26 mouse cellular contexts compared by ENCODE assay signal in the genomic region with DNA sequence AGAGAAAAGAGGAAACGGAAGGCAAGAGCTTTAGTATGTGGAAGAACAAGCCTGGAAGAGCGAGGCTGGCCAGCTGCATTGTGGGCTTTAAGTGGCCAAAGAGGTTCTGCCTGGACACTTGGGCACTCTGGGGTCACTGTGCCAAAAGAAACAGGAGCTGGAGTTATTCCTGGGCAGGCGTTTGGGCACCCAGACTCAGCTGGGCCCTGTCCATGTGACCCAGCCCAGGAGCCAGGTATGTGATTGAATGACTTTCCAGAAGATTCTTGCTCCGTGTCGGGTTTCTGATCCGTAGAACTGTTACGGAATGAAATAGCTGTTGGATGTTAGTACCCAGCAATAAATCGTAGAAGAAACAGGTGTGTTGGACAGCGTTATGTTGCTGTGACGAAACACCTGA. TPM values are rescaled to one million over a fixed set of nuclear protein-coding genes. Genes with fewer than 3 reads are reported as not detected.
DNase-seq lines count a peak whose midpoint lies in the region; ATAC-seq and TF ChIP-seq lines count a peak whose summit lies in the region.
"Had no signal": no experiment of that assay in that cellular context is flagged by ENCODE, and none has a peak within 500 bp of the region (broad histone marks: within the 10 kb centered on the region; RNA-seq: fewer than 3 reads in every experiment).

No protein-coding gene starts in this region.

- no peak for ATAC-seq in CD4-positive, CD25-positive, alpha-beta regulatory T cell, adult 4 months
- ATAC-seq in activated CD4-positive, CD25-positive, alpha-beta regulatory T cell, adult 4 months = no peak
- ATAC-seq: lung, postnatal 0 days had no signal

- TF ChIP-seq CTCF in kidney, adult 2 months (conservative IDR thresholded peaks at IDR 0.05; ENCODE audit: insufficient read depth, insufficient read length, low read depth, low read length) = no peak
- no peak for TF ChIP-seq CTCF in gastrocnemius, adult 2 months (IDR thresholded peaks at IDR 0.05)

- peak; percentile 12 for DNase-seq in kidney, adult 2 months
- DNase-seq in kidney, adult 18-20 months = no peak
- peak; percentile 91 for DNase-seq in gastrocnemius, adult 2 months
- peak; percentile 47 to 58 for DNase-seq in gastrocnemius, postnatal 36 days
- DNase-seq in left cerebral cortex, postnatal 4 days = no peak
- DNase-seq: adrenal gland, postnatal 10 days; cerebellum, adult 11 months; cerebellum, adult 9-10 months; cerebellum, postnatal 36 days; forebrain, postnatal 0 days; kidney, adult 9 months; kidney, postnatal 25 days; lung, postnatal 4 days; thymus, postnatal 4 days had no signal

- no peaks in the 10 kb centered on the region for H3K4me1 ChIP-seq in kidney, adult 2 months (ENCODE audit: control insufficient read depth, insufficient read depth, low read length)
- H3K4me1 ChIP-seq in brown adipose tissue, adult 24 weeks (ENCODE audit: control insufficient read depth, insufficient read depth, insufficient read length, low read length) = 0 out of 2 replicates have a peak, but pooled peaks cover 7% of the 10 kb centered on the region

- TF ChIP-seq POLR2A in kidney, adult 2 months (IDR thresholded peaks at IDR 0.05; ENCODE audit: low read depth, low read length) = no peak

- WGBS in kidney, adult 2 months = 77% methylated on average over 10 of the region's 10 CpGs

- H3K27me3 ChIP-seq in kidney, adult 2 months (replicated peaks; ENCODE audit: control insufficient read depth, insufficient read depth, low read length) = no peaks in the 10 kb centered on the region
- H3K27me3 ChIP-seq: intestine, embryonic 15.5 days had no signal

- no peaks in the 10 kb centered on the region for H3K36me3 ChIP-seq in kidney, adult 2 months (ENCODE audit: control insufficient read depth, insufficient read depth, low read length)
- H3K36me3 ChIP-seq: forebrain, embryonic 12.5 days; heart, embryonic 12.5 days; intestine, embryonic 15.5 days; limb, embryonic 13.5 days had no signal

- intact Hi-C loops in gastrocnemius, adult 2 months (cut with DNase I) = loop anchor here (1.0 to 2.0 kb wide), 3 partner anchors 34 to 65 kb away; no protein-coding TSS in a partner anchor
- intact Hi-C loops in gastrocnemius, postnatal 36 days (cut with DNase I) = no loop called here
- intact Hi-C loops in left cerebral cortex, postnatal 4 days (cut with DNase I) = no loop called here

- no peak overlapping the region for H3K4me3 ChIP-seq in kidney, adult 2 months (ENCODE audit: insufficient read depth, low read depth, low read length)
- no peak overlapping the region for H3K4me3 ChIP-seq in brown adipose tissue, adult 24 weeks (ENCODE audit: insufficient read depth, low read depth, low read length)
- H3K4me3 ChIP-seq in gastrocnemius, adult 2 months = no peak overlapping the region
- H3K4me3 ChIP-seq: erythroblast, embryonic 14.5 days; heart, adult 2 months; intestine, embryonic 15.5 days; left cerebral cortex, adult 2 months; limb, embryonic 13.5 days had no signal

- H3K27ac ChIP-seq in kidney, adult 2 months (ENCODE audit: insufficient read depth, low read depth, low read length) = no peak overlapping the region
- H3K27ac ChIP-seq in brown adipose tissue, adult 24 weeks (replicated peaks; ENCODE audit: low read depth, low read length) = peak overlapping the region; percentile 20
- peak overlapping the region; percentile 65 for H3K27ac ChIP-seq in gastrocnemius, adult 2 months
- H3K27ac ChIP-seq: heart, adult 2 months; intestine, embryonic 15.5 days; left cerebral cortex, adult 2 months; limb, embryonic 13.5 days had no signal

RNA-seq across cellular contexts. Expression of gene Pmepa1, which starts 32.2 kb away (rescaled TPM):
- polyA plus RNA-seq in kidney, adult 2 months (2012; rRNA removed) = 35.6 and 44.7 TPM in 2 replicates
- polyA plus RNA-seq in brown adipose tissue, adult 24 weeks (2012; ENCODE audit: insufficient read depth, insufficient read length, missing spikeins) = 108 and 141 TPM in 2 replicates
- 10 to 100 TPM; 20.0 to 24.4 TPM for total RNA-seq in gastrocnemius, adult 2 months (2021)
- 10 to 100 TPM; 14.7 to 21.8 TPM for total RNA-seq in gastrocnemius, postnatal 36 days (2021)
- polyA plus RNA-seq in CD4-positive, CD25-positive, alpha-beta regulatory T cell, adult 4 months (2017; shearing (Covaris generic)) = 10 to 100 TPM; 10.4 to 12.7 TPM
- 10 to 100 TPM; 32.7 to 45.3 TPM for total RNA-seq in left cerebral cortex, postnatal 4 days (2021)
- 10 to 100 TPM in 1 of 2 experiments, 1 to 10 TPM in 1; 8.8 to 12.2 TPM for polyA plus RNA-seq in activated CD4-positive, CD25-positive, alpha-beta regulatory T cell, adult 4 months (2017; shearing (Covaris generic))
- total RNA-seq: neutrophil, adult 5-6 weeks had no signal

Comparison
In these comparisons a context has a peak if more than half of its experiments do, and no peak if none do; other contexts are left out.
1. DNase-seq: peak in kidney, adult 2 months (single experiment), gastrocnemius, adult 2 months (single experiment) and gastrocnemius, postnatal 36 days (2 of 2); none in kidney, adult 18-20 months (single experiment) and left cerebral cortex, postnatal 4 days (single experiment).